Mouse (Mus musculus): ENCODE measurements at regions not wholly inside any gene's neighbourhood (a gene's known extent, or its start where the extent isn't known, plus 50 kb on each side); places are given as distances from the start of the nearest gene placed in this dataset.
A peak's percentile ranks its signal among the peaks of the same experiment; 100 is the strongest.
"Not testable (repeated sequence)": the region's sequence is repeated elsewhere in the genome, so short reads cannot be mapped to it uniquely, and the experiment has no call there.

DNA sequence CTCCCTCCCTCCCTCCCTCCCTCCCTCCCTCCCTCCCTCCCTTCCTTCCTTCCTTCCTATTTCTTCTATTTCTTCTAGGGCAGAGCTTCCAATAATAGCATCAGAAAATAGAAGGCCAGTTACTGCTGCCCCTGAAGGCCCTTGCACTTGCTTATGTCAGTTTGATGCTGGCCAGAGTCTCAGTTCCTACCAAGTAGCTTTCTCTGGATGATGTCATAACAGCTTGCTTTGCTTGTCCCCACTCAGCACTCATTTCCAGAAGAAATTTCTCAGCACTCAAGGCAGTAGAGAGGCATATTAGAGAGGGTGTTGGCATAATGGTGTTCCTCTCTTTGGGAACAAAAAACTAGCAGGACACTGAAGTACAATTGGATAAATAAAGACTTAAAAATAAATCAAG is 811.6 kb upstream of the 4930444P10Rik start:
- DNase-seq: no peak

DNA sequence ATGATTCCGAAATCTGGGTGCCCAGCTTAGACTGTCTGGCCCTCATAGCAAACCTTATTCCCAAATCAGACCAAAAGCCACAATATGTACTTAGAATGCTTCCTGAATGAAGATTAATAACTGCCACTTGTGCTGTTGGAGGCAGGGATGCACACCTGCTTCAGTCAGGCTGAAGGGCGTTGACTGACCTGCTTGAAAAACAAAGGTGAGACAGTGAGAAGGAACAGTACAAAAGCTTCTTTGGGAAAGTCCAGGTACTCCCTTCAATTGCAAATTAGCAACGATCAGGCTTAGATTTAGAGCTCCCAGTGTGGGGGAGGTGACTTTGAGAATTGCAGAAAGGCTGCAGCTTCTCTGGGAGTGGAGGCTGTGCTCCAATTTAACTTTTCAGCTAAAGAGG is 775.3 kb upstream of the 4930444P10Rik start:
- not testable (repeated sequence) for DNase-seq

DNA sequence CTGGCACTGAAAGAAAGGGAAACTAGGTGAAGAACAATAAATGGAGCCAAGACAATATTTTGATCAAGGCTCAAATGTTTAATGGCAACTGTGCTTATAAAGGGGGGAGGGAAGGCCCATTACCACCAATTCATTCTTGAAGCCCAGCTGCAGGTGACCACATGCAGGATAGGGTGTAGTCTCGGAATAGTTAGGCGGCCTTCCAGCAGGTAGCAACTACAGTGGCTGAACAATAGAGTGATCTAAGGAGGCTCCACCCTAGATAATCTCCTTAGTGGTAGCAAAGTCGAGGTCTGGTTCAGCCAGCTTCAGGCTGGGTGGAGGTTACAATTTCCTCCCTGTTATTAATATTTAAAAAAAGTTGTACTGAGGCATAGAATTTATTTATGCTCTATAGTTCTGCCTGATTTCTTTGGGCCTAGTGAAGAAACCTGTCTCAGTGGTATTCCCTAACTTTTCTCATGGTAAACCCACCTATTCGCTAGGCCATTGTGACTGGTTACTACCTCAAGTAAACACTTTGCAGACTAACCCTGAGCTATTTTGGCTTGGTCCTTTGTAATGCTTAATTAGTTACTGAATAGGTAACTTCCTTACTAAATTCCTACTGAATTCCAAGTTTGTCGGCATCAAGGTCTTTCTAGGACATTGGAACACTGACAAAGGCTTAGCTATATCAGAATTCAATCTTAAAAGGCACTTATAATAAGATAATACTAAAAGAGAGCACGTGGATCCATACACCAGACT is 774.1 kb upstream of the 4930444P10Rik start:
- peak; percentile 20 for DNase-seq

DNA sequence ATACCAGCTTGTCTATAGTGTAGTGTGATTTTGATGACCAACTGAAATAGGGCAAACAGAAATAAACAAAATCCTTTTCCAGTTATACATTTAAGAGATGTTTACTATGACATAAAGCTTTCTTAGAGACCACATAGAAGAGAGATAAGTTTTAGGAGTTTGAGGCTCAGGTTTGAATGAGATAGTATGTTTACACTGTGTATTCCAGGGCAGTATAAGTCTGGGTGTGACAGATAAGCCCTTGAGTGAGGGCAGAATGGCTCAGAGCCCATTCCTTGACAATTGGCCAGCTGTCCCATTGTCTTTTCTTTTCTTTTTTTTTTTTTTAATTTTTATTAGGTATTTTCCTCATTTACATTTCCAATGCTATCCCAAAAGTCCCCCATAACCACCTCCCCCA is 744.0 kb upstream of the 4930444P10Rik start:
- no peak for DNase-seq

DNA sequence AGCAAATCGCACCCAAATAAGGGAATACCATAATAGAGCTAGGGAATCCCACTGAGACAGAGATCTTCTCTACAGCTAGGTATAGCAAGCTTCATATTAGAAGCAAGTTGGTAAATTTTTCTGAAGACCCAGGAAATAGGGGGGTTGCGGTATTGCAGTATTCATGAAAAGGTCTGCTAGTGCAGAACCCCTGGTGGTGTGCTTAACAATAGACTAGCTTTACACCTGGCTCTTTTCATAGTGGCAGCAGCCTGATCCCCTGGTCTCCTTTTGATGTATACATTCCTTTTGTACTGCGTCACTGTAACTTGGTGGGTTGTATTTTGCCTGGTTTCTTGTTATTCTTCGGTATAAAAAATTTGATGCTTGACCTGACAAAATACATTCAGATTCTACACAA is 731.6 kb upstream of the 4930444P10Rik start:
- DNase-seq: not testable (repeated sequence)

DNA sequence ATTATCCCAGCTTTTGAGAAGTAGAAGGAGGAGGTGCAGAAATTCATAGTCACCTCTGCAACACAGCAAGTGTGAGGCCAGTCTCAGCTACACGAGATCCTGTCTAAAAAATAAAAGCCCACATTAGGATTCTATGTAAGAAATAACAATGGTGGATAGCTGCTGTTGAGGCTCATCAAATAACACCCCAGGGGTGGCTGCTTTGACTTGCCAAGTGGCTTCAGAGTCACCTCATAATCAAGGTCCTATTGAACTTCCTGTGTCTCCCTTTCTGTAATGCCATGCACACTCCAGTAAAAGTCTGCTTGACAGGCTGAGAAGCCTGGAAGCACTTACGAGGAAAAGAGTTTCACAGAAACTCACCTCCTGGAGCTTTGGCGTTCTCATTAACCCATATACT is 730.9 kb upstream of the 4930444P10Rik start:
- DNase-seq: no peak

DNA sequence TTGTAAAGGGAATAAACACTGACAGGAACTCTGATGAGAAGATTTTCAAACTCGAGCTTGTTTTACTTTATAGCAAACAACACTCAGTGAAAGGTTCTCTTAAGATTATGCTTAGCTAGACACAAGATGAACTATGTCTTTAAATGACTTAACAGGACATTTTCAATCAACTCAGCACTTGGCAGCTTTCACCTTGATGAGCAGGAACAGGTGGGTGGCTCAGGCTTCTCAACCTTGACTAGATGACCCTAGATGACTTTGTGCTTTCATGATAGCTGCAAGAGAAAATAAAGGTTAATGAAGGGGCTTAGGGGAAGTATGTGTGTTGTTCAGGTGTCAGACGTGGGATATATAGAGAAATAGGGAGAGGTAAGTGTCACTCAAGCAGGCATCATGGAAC is 728.1 kb upstream of the 4930444P10Rik start:
- no peak for DNase-seq

DNA sequence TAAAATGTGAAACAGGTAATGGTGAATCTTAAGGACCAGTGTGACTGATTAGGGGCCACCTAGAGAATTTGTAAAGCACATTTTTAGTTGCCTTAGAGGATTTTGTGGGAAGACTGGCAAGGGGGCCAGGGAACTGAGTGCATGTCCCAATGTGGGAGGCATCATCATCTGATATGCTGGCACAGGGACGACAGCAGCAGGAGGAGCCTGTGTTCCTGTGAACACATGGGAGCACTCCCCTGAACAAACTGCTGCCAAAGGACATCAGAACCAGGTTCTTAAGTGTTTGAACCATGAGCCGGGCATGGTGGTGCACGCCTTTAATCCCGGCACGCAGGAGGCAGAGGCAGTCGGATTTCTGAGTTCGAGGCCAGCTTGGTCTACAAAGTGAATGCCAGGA is 723.4 kb upstream of the 4930444P10Rik start:
- no peak for DNase-seq

DNA sequence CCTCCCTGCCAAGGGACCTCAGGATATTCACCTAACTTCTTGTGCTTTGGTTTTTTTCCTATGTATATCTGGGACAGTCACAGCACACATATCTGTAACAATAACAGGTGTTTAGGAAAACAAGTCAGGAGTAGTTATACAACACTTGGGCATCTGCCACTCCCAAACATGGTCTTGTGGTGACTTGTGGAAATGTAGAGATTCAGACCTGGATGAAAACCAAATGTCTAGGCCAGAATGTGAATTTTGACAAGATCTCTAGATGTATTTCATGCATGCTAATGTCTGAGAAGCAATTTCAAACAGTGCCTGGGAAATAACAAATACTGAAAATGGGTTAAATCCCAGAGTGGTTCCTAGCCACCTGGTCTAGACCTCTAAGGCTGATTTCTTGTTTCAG is 722.6 kb upstream of the 4930444P10Rik start:
- no peak for DNase-seq

DNA sequence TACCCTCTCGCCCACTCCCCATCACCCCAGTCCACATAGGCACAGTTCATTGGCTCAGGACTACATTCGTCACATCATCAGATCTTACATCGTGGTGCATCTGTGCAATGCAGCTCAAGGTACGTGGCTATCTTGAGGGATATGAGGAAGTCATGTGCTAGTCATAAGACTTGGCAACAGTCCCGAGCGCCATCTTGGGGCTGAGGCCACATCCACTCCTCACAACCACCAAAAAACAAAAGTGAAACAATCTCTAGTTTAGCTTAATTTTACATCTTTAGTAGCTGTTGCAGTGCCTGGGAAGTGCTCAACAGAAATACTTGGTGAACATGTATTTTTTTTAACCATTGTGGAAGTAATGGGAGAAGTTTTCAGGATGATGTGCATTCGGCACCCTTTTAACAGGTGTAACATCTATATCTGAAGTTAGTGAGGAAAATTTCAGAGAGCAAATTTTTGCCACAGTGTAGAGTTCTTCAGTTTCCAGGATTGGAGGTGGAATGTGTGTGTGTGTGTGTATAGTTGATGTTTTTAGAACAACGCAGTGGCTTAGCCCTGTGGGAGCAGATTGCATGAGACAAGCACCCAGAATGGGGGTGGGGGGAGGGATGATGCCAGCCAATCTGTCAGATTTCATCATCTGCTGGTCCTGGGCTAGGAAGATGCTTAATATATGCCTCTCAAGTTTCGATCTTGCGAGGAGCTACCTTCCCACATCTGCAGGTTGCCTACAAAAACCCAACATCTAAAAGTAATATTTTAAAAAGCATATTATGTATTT is 716.4 kb upstream of the 4930444P10Rik start:
- DNase-seq: no peak

DNA sequence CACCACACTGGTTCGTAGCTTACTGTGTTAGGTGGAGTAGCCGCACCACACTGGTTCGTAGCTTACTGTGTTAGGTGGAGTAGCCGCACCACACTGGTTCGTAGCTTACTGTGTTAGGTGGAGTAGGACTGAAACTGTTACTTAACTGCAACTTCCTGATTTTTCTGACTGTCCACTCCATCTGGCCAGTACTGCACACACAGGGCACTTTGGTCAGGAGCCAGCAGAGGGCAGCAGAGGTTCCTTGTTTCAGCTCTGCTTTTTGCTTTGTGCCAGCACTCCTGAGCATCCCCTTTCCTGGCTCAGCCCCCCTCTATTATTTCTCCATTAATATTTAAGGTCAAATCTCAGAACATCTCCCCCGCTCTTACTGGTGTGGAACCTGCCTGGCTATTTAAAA is 705.2 kb upstream of the 4930444P10Rik start:
- peak; percentile 83 for DNase-seq

DNA sequence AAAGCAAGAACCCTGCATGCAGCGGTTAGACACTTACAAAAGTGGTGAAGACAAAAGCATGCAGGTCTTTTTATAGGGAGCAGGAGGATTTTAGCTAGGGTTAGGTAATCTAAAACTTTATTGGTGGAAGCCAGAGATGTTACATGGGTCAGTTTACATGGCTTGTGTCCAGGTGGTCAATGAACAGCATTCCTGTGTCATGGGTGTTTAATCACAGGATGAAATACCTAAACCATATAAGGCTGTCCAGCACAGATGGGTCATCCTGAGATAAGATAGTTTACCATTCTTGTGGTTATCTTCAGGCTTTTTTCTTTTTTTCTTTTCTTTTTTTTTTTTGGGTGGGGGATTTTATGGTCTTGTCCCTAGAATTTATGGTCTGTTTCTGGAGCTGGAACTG is 703.3 kb upstream of the 4930444P10Rik start:
- peak; percentile 4 for DNase-seq

DNA sequence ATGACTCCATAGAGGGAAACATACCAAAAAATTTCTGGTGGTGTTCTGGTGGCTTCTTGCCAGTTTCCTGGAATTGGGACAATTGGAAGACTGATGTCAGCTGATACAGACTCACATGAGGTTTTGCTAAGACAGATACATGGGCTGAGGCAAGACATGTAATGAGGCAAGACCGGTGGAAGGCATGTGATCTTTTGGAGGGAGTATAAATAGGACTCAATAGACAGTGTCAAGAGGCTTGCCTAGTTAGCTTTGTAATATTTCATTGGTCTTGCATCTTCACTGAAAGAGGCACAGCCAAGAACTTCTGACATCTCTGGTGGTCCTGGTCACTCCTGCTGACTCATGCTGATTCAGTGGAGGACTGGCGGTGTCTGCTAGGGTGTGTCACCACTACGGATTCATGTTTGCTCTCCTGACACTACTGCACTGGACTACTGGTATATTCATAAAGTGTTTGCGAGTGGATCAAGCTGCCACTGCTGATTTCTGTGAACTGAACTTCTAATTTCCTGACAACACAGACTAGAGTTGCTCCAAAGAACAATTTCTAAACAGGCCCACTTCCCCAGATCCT is 697.7 kb upstream of the 4930444P10Rik start:
- no peak for DNase-seq

DNA sequence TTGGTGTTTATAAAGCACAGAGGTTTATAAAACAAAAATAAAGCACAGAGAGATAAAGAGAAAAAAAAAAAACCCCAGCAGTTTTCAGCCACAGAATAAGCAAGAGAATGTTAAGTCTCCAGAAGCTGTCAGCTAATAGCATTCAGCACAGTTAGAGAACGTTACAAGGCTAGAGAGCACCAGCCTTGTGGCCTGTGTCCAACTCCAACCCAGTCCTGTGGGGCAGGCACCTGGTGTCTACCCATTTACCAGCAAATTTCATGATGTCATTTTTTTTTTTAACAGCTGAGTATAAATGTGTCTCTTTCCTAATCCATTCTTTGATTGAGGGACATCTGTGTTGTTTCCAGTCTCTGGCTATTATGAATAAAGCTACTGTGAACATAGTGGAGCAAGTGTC is 686.7 kb upstream of the 4930444P10Rik start:
- DNase-seq: no peak

DNA sequence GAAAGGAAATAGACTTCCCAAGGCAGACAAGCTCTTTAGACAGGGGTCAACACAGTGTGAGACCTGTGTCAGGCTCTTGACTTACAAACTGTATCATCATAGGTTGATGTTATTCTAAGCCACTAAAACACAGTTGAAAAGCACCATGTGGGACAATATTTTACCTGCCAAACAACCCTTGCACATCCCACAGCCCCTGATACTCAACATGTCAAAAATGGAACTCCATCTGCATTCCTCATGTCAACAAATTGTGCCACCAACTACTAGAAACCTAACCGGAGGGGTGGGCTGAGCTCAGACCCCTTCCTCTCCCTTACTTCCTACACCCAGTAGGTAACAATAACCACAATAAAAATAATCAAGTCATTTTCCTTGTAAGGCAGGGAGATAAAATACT is 667.8 kb upstream of the 4930444P10Rik start:
- DNase-seq: no peak
